Mouse (Mus musculus) heart, embryonic 10.5 days (tissue): ENCODE data around the gene Slc19a1. TPM values are rescaled to one million over a fixed set of nuclear protein-coding genes. Genes with fewer than 3 reads are reported as not detected.

Experiments used
- DNase-seq: peaks from one replicate; pipeline ENCODE4 v3.0.0-alpha.2; 2017; ENCODE audit warnings: low spot score
- H3K27ac ChIP-seq: fragments of 300-500 bp; sonication (generic); 2 replicates; pipeline ENCODE4 v1.5.1; 2016; ENCODE audit warnings: mild to moderate bottlenecking
- H3K27me3 ChIP-seq: fragments of 300-500 bp; sonication (generic); 2 replicates; pipeline ENCODE4 v1.6.1; 2016; ENCODE audit warnings: mild to moderate bottlenecking; ENCODE audit not compliant: poor library complexity, insufficient read depth, severe bottlenecking
- H3K36me3 ChIP-seq: fragments of 300-500 bp; sonication (generic); 2 replicates; pipeline ENCODE4 v1.6.1; 2016; ENCODE audit warnings: mild to moderate bottlenecking, moderate library complexity
- H3K4me1 ChIP-seq: fragments of 300-500 bp; sonication (generic); 2 replicates; pipeline ENCODE4 v1.6.1; 2016; ENCODE audit warnings: mild to moderate bottlenecking
- H3K4me3 ChIP-seq: fragments of 300-500 bp; sonication (generic); 2 replicates; pipeline ENCODE4 v1.5.1; 2016; ENCODE audit warnings: mild to moderate bottlenecking, moderate library complexity
- H3K9me3 ChIP-seq: fragments of 300-500 bp; sonication (generic); 2 replicates; pipeline ENCODE4 v1.6.1; 2016; ENCODE audit warnings: mild to moderate bottlenecking, moderate library complexity
- WGBS: fragments of 180-500 bp; shearing (Covaris S2); methylation state at CpG from one replicate; pipeline ENCODE4 v1.1.7; 2016; 5-methylcytosine and 5-hydroxymethylcytosine counted together
- polyA plus RNA-seq: library from polyadenylated mRNA; unstranded; fragments of >200 nt; fragmentation: Nextera tagmentation; extraction: Ambion mirVana; gene quantifications from 2 replicates; pipeline ENCODE4 v1.2.1, GENCODE M21; 2016

Slc19a1 gene
- polyA plus RNA-seq, 1 experiment from 2014 or later: 26.5 TPM

- Histone ChIP-seq H3K4me1 (peaks cover 19% of the 10 kb centered on the region), H3K27me3 (no peaks in the 10 kb centered on the region), H3K9me3 (no peaks in the 10 kb centered on the region), H3K27ac (no peak overlapping the region), H3K4me3 (no peak overlapping the region), H3K36me3 (peaks cover 73% of the 10 kb centered on the region)
- 39% methylated on average over 1 of the region's 1 CpGs for WGBS
- DNase-seq: no peak
These were observed 52.5 kb downstream of the Slc19a1 start for GRCm38 (mm10) chr10:77084568-77084967.

- peaks cover 30% of the 10 kb centered on the region for H3K4me1 ChIP-seq
- peaks cover 5% of the 10 kb centered on the region for H3K9me3 ChIP-seq
- WGBS: 43% methylated on average over 8 of the region's 8 CpGs
- peak overlapping the region; percentile 37; the same call in 1 of the 2 replicates for H3K4me3 ChIP-seq
- H3K27me3 ChIP-seq: no peaks in the 10 kb centered on the region
- H3K36me3 ChIP-seq: peaks cover 72% of the 10 kb centered on the region
- no peak for DNase-seq
- peak overlapping the region; percentile 82 for H3K27ac ChIP-seq
These were observed 57.3 kb downstream of the Slc19a1 start for GRCm38 (mm10) chr10:77089336-77089735.

GRCm38 (mm10) chr10:77090063-77090462 is 58.0 kb downstream of the Slc19a1 start:
- WGBS: 34% methylated on average over 5 of the region's 5 CpGs
- no peak for DNase-seq
- H3K4me3 ChIP-seq: no peak overlapping the region
- peaks cover 5% of the 10 kb centered on the region for H3K9me3 ChIP-seq
- H3K27ac ChIP-seq: peak overlapping the region; percentile 82; the same call in 1 of the 2 replicates
- peaks cover 30% of the 10 kb centered on the region for H3K4me1 ChIP-seq
- no peaks in the 10 kb centered on the region for H3K27me3 ChIP-seq
- H3K36me3 ChIP-seq: peaks cover 73% of the 10 kb centered on the region

GRCm38 (mm10) chr10:77091538-77092097 is 59.6 kb downstream of the Slc19a1 start:
- Histone ChIP-seq H3K4me3 (no peak overlapping the region), H3K4me1 (peaks cover 30% of the 10 kb centered on the region), H3K9me3 (peaks cover 5% of the 10 kb centered on the region), H3K27me3 (no peaks in the 10 kb centered on the region), H3K27ac (no peak overlapping the region), H3K36me3 (peaks cover 74% of the 10 kb centered on the region)
- 82% methylated on average over 4 of the region's 4 CpGs for WGBS
- no peak for DNase-seq

GRCm38 (mm10) chr10:77093817-77094216 is 61.8 kb downstream of the Slc19a1 start:
- DNase-seq: no peak
- H3K4me3 ChIP-seq: no peak overlapping the region
- peaks cover 5% of the 10 kb centered on the region for H3K9me3 ChIP-seq
- H3K4me1 ChIP-seq: peaks cover 47% of the 10 kb centered on the region
- no peak overlapping the region for H3K27ac ChIP-seq
- H3K36me3 ChIP-seq: peaks cover 57% of the 10 kb centered on the region
- no peaks in the 10 kb centered on the region for H3K27me3 ChIP-seq

- Histone ChIP-seq H3K36me3 (peaks cover 56% of the 10 kb centered on the region), H3K27ac (no peak overlapping the region), H3K4me3 (no peak overlapping the region), H3K9me3 (peaks cover 5% of the 10 kb centered on the region), H3K4me1 (peaks cover 36% of the 10 kb centered on the region), H3K27me3 (no peaks in the 10 kb centered on the region)
- DNase-seq: no peak
- WGBS: 89% methylated on average over 3 of the region's 3 CpGs
These were observed 63.6 kb downstream of the Slc19a1 start for GRCm38 (mm10) chr10:77095666-77096065.

GRCm38 (mm10) chr10:77097006-77097889 is 65.2 kb downstream of the Slc19a1 start:
- Histone ChIP-seq H3K27me3 (no peaks in the 10 kb centered on the region), H3K4me3 (no peak overlapping the region), H3K4me1 (peaks cover 27% of the 10 kb centered on the region), H3K27ac (peak overlapping the region; percentile 53), H3K36me3 (peaks cover 46% of the 10 kb centered on the region), H3K9me3 (peaks cover 5% of the 10 kb centered on the region)
- DNase-seq: no peak
- WGBS: 64% methylated on average over 12 of the region's 12 CpGs

GRCm38 (mm10) chr10:77097890-77098200 is 65.8 kb downstream of the Slc19a1 start:
- Histone ChIP-seq H3K27ac (peak overlapping the region; percentile 53), H3K4me3 (no peak overlapping the region), H3K9me3 (peaks cover under 1% of the 10 kb centered on the region; the same call in 1 of the 2 replicates), H3K27me3 (no peaks in the 10 kb centered on the region), H3K36me3 (peaks cover 40% of the 10 kb centered on the region), H3K4me1 (peaks cover 27% of the 10 kb centered on the region)
- 51% methylated on average over 4 of the region's 4 CpGs for WGBS
- no peak for DNase-seq

- H3K4me1 ChIP-seq: peaks cover 27% of the 10 kb centered on the region
- peaks cover 33% of the 10 kb centered on the region for H3K36me3 ChIP-seq
- H3K9me3 ChIP-seq: no peaks in the 10 kb centered on the region
- no peak for DNase-seq
- peak overlapping the region; percentile 67; the same call in 1 of the 2 replicates for H3K27ac ChIP-seq
- 83% methylated on average over 2 of the region's 2 CpGs for WGBS
- no peaks in the 10 kb centered on the region for H3K27me3 ChIP-seq
- H3K4me3 ChIP-seq: no peak overlapping the region
These were observed 66.6 kb downstream of the Slc19a1 start for GRCm38 (mm10) chr10:77098619-77099018.

GRCm38 (mm10) chr10:77099777-77100176 is 67.7 kb downstream of the Slc19a1 start:
- no peak for DNase-seq
- H3K36me3 ChIP-seq: peaks cover 22% of the 10 kb centered on the region
- H3K27me3 ChIP-seq: no peaks in the 10 kb centered on the region
- H3K9me3 ChIP-seq: no peaks in the 10 kb centered on the region
- H3K27ac ChIP-seq: no peak overlapping the region
- H3K4me3 ChIP-seq: no peak overlapping the region
- peaks cover 33% of the 10 kb centered on the region for H3K4me1 ChIP-seq
- 87% methylated on average over 4 of the region's 4 CpGs for WGBS

GRCm38 (mm10) chr10:77103689-77104088 is 71.6 kb downstream of the Slc19a1 start:
- Histone ChIP-seq H3K27ac (no peak overlapping the region), H3K36me3 (peaks cover 9% of the 10 kb centered on the region; the same call in 1 of the 2 replicates), H3K9me3 (no peaks in the 10 kb centered on the region), H3K27me3 (no peaks in the 10 kb centered on the region), H3K4me1 (peaks cover 31% of the 10 kb centered on the region), H3K4me3 (no peak overlapping the region)
- 64% methylated on average over 8 of the region's 8 CpGs for WGBS
- no peak for DNase-seq

- DNase-seq: no peak
- Histone ChIP-seq H3K9me3 (no peaks in the 10 kb centered on the region), H3K27me3 (no peaks in the 10 kb centered on the region), H3K27ac (no peak overlapping the region), H3K36me3 (peaks cover 9% of the 10 kb centered on the region; the same call in 1 of the 2 replicates), H3K4me3 (no peak overlapping the region), H3K4me1 (peaks cover 34% of the 10 kb centered on the region)
These were observed 72.3 kb downstream of the Slc19a1 start for GRCm38 (mm10) chr10:77104327-77104726.

GRCm38 (mm10) chr10:77108106-77108505 is 76.1 kb downstream of the Slc19a1 start:
- Histone ChIP-seq H3K27ac (peak overlapping the region; percentile 72; the same call in 1 of the 2 replicates), H3K36me3 (peaks cover 28% of the 10 kb centered on the region), H3K4me3 (no peak overlapping the region), H3K27me3 (no peaks in the 10 kb centered on the region), H3K9me3 (no peaks in the 10 kb centered on the region), H3K4me1 (peaks cover 67% of the 10 kb centered on the region)
- WGBS: 74% methylated on average over 4 of the region's 4 CpGs
- no peak for DNase-seq
